Mouse (Mus musculus): Measurements from ENCODE around the gene Ppp1r9b. TPM values are rescaled to one million over a fixed set of nuclear protein-coding genes. Genes with fewer than 3 reads are reported as not detected.

Gene Ppp1r9b
- total RNA-seq, 4 experiments from 2014 or later, result 43.9 to 47.4 (median 45.6) TPM

DNA sequence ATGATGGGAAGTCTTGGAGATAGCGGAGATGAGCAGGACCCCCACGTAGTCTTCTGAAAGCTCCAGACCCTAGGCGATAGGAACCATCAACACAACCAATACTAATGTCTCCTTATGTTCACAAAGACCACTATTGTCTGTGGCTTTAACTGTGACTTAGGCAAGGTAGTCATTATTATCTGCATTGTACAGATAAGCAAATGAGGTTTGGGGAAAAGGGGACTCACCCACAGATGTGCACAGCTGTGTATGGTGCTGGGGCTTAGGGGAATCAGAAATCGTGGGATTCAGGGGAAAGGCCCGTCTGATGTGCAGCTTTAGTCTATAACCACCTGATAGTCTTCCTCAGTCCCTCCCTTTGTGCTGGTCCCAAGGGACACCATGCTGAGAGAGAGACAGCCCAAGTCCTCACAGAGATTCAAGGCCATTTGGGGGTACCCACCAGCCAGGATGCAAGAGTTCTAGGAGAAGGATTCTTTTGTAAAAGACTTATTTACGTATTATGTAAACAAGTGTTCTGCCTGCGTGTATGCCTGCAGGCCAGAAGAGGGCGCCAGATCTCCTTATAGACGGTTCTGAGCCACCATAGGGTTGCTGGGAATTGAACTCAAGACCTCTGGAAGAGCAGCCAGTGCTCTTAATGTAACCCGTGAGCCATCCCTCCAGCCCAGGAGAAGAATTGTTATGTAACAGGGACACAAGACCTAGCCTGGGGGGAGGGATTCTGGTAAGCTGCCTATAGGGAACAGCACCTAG, 31.6 kb downstream of the Ppp1r9b start:
- DNase-seq (ENCODE audit: low spot score), result no peak

DNA sequence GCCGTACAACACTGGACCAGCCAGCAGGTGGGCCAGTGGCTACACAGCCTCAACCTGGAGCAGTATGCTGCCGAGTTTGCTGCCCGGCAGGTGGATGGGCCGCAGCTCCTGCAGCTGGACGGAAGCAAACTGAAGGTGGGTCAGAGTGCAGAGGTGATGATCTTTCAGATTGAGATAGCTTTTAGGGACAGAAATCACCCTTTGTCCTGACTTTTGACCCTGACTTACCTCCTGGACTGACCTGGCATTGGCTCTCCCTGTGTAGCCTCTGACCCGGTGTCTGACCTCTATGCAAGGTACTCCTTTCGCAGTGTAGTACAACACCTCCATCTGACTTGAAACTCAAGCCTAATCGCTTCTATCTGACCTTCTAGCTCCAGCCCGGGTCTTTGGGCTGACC, 32.6 kb downstream of the Ppp1r9b start:
- DNase-seq (ENCODE audit: low spot score), result no peak

- DNase-seq (ENCODE audit: low spot score), result no peak
These were observed 33.8 kb downstream of the Ppp1r9b start for GRCm38 (mm10) chr11:95024439-95025184.

DNA sequence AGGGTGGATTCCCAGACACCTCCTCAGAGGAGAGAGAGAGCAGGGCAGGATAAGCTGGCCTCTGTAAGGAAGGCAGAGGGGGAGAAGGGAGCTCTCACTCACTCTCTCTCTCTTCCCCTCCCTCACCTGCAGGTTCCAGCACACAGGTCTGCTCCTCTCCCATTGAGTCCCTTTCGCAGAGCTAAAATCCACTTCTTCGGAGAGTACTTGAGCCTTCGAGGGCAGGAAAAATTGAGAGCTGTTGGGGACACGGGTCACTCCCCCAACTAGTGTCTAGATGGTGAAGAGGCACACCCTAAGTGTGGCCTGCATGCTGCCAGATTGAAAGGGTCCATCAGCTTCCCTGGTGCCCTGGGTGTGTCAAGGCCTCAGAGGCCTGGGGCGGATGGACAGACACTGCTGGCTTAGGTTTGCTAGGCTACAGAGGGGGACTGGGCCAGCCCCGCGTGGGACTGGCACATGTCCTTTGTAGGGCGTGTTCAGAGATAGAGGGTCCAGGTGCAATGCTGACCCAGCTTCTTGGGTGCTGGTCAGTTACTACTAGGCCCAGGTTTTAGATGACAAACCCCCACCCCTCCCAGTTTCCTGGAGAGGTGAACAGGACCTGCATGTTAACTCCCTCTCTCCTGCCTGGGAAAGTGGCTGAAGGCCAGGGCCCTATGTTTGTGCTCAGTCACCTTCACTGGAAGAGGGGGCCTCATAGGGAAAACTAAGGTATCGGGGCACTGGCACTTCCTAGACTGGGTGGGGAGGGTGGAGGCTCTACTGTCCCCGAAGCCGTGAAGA, 34.6 kb downstream of the Ppp1r9b start:
- DNase-seq (ENCODE audit: low spot score), result no peak

- no peak for DNase-seq (ENCODE audit: low spot score)
These were observed 35.3 kb downstream of the Ppp1r9b start for GRCm38 (mm10) chr11:95026090-95026542.

DNA sequence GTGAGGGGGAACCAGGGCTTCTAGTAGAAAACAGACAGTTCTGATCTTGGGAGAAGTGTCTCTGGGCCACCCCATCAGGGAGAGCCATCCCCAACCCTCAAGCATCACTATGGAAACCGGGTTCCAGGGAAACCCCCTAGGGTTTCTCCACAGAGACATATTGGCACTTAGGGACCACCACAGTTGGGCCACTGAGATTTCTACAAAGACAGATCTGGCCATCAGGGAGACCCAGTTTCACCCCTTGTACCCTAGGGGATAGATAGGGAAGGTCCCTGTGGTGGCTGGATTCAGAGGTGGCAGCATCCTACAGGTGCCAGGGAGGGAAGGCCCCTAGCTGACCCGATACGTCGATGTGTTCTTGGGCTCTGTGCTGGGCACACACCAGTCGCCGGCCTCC, 36.0 kb downstream of the Ppp1r9b start:
- DNase-seq (ENCODE audit: low spot score), result no peak

DNA sequence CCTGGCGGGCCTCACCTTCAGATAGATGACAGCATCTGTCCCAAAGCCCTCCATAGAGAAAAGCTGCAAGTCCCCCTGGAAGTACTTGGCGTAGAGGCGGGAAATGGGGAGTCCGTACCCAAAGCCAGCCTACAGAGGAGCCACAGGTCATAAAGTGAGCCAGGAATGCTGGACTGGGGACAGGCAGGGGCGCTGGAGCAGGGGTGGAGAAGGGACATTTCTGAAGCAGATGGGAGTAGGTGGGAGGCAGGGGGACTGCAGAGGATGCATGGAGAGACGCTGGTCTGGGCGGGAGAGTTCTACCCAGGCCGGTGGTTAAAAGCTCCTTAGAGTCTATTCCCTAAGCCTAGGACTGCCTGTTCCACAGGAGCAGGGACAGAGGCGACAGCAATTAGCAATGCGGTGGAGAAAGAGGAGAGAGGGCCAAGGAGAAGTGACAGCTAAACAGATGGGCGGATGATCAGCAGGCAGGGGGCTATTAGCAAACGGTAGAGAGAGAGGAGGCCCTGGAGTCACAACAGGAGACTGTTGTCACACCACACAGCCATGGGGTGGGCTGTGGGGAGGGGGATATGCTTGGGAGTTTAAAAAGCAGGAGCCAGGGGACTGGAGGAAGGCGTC, 37.1 kb downstream of the Ppp1r9b start:
- no peak for DNase-seq (ENCODE audit: low spot score)

DNA sequence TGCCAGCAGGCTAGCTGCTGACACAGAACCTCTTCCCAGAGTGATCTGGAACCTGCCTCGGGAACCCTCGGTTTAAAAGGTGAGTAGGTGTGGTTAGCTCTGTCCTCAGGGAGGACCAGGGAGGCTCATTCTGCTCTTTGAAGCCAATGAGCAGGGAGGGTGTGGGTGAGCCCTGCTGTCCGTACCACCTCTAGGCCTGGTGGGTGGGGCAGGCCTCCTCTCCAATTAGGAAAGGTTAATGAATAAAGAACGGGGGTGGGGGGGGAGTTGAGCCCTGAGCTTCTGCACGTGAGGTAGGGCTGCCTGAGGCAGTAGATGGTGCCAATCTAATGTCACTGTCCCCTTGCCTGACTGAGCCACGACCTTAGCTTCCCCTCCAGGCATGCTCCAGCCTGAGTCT, 42.1 kb downstream of the Ppp1r9b start:
- DNase-seq (ENCODE audit: low spot score), result no peak

DNA sequence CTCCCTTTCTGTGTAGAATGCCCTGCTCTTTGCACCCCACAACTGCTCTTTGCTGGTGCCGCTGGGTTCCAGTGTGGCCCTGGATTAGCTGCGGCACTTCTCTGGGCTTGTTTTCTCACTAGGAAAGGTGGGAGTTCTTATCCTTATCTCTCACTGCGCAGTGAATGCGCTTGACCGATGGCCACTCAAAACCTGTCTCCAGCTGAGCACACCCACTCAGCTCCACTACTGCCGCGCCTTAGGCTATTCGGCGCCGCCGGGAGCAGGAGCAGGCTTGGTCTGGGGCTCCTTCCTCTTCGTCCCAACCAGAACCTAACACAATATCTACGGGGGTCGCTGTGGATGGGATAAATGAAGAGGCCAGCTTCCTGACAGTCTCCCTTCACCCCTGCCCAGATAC, 42.8 kb downstream of the Ppp1r9b start:
- DNase-seq (ENCODE audit: low spot score), result no peak

GRCm38 (mm10) chr11:95034902-95035301, 44.1 kb downstream of the Ppp1r9b start:
- no peak for DNase-seq (ENCODE audit: low spot score)

DNA sequence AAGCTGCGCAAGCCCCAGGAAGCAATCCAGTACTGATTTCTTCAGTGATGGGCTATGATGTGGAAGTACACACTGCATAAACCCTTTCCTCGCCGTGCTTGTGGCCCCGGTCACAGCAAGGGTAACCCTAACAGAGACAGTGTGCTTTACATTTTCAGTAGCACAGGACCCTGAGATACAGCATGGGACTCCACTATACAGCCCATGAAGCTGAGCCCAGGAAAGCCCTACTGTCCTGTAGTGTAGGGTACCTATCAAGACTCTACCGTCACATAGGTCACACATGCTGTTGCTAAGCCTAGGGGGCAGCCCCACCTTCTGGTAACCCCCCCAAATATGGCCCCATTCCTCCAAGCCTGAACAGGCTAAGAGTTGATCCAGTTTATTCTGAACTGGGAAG, 45.7 kb downstream of the Ppp1r9b start:
- no peak for DNase-seq (ENCODE audit: low spot score)

- DNase-seq (ENCODE audit: low spot score), result no peak
These were observed 46.5 kb downstream of the Ppp1r9b start for GRCm38 (mm10) chr11:95037306-95037705.

DNA sequence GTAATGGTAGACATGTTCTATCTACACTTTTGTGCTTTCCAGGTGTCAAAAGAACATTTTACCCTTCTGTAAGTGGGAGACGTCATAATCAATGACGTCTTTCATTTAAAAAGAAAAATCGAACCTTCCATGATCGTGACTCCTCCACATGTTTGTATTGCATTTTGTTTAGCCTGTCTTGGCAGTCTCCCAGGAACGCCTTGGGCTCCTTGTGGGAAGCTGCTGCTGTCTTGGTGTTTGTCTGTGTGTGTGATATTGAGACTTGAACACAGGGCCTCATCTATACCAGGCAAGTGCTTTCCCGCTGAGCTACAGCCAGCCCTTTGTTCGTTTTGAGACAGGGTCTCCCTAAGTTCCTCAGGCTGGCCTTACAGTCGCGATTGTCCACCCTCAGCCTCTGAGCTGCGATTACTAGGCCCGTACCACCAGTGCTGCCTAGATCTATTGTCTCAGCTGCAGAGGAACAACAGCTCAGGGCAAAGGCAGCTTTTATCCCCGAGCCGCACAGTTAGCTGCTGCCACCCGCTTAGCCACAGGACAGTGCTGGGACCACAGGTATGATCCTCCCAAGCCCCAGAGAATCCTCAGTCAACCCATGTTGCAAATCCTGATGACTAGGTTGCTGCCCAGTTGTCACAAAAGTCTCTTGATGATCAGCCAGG, 47.5 kb downstream of the Ppp1r9b start:
- DNase-seq (ENCODE audit: low spot score), result no peak

GRCm38 (mm10) chr11:95038818-95039655, 48.2 kb downstream of the Ppp1r9b start:
- DNase-seq (ENCODE audit: low spot score), result peak; percentile 21

DNA sequence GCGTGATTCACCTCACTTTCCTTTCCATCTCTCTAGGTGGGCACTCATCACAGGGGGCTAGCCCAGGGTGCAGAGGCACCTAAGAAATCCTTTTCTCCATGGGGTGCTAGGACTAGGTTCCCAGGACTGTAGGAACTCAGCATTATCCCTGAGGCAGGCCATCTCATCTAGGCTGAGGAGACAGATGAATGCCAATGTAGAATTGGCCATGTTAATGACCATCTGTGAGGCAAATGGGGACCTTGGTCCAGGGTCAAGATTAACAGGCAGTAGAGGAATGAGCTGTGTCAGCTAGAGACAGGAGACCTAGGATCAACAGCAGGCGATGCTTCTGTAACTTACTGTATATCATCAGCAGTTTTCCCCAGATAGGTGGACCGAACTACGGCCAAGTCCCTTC, 48.9 kb downstream of the Ppp1r9b start:
- no peak for DNase-seq (ENCODE audit: low spot score)

DNA sequence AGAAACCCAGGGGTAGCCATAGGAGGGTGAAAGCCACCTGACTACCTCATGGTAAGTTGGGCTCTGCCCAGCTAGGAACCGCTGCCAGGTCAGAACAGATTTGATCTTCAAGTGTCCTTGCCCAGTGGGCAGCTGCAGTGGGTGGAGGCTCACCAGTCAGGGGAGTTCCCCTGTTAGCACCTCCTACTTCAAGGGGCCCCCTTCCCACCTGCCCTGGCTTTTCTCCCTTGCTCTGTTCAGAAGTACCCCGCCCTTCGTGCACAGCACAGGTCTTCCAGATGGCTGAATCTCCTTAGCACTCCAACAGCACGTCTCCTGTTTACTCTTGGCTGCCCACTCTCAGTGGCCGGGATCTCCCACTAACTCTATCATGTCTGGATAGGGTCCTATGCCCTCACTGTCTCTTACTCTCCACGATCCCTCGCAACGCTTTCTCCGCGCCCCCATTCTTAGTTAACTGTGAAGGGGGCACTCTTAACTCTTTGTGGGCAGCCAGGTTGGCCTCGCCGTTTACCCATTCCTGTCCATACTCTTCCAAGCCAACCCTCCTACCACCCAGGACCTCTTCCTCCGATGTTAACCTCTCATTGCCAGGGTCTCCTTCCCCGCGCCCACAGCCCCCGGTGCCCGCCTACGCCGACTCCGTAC, 49.8 kb downstream of the Ppp1r9b start:
- DNase-seq (ENCODE audit: low spot score), result peak; percentile 76

- DNase-seq (ENCODE audit: low spot score), result peak; percentile 97
These were observed 50.3 kb downstream of the Ppp1r9b start, which contains the start of gene Pdk2 for GRCm38 (mm10) chr11:95041139-95041609. Pdk2 (minus strand) TSS chr11:95041354.

DNA sequence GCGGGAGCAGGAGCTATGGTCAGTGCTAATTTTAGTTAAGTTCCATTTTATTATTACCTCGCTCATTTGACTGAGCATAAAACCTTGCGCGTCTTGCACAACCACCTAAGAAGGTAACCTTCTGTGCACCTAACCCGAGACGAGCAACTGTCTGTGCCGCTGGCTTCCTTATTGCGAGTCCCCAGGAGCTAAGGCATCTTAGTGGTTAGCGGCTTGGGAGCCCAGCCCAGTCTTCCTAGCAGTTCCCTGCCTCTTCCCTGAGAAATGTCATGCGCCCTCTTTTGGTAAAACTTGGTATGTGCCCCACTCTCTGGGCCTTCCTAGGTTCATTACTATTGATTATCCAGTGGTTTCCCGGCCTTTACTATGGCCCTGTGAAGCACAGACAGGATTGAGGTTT, 51.3 kb downstream of the Ppp1r9b start:
- DNase-seq (ENCODE audit: low spot score), result peak; percentile 89

DNA sequence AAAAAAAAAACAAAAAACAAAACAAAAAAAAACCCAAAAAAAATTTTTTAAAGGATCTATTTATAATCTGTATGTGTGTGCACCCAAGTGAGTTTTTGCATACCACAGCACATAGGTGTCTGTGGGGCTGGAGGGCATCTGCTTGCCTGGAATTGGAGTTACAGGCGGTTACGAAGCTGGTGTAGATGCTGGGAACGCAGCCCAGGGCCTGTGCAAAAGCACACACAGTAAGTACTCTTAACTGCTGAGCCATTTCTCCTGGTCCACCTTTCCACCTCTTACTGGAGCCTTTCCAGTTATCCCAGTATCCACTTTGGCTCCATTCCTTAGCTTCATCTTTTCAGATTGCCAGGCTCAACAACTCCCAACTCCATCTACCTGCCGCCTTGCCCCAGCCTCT, 52.2 kb downstream of the Ppp1r9b start:
- no peak for DNase-seq (ENCODE audit: low spot score)

GRCm38 (mm10) chr11:95043608-95044007, 52.8 kb downstream of the Ppp1r9b start:
- DNase-seq (ENCODE audit: low spot score), result no peak

All from heart, adult 8-10 months (tissue).